Mouse (Mus musculus) bone marrow macrophage, adult 2 months (primary cell): ENCODE data around the gene Hoxc11.

Experiments used
- CTCF ChIP-seq: IDR thresholded peaks from 2 replicates; pipeline ENCODE4 v1.5.1; 2012; ENCODE audit warnings: low read depth, mild to moderate bottlenecking, low read length, moderate library complexity
- POLR2A ChIP-seq: IDR thresholded peaks from 2 replicates; pipeline ENCODE4 v1.6.1; 2012; ENCODE audit warnings: mild to moderate bottlenecking, low read depth, low read length, borderline replicate concordance

GRCm38 (mm10) chr15:102975034-102975433, 20.8 kb downstream of the Hoxc11 start:
- TF ChIP-seq POLR2A (no peak), CTCF (no peak)
